Mouse (Mus musculus) Patski (cell line): ENCODE data around the gene Chn2. TPM values are rescaled to one million over a fixed set of nuclear protein-coding genes. Genes with fewer than 3 reads are reported as not detected.

Source experiments
- ATAC-seq: fragments of 100-300 bp; one replicate; pipeline ENCODE4 v1.8.0; 2021
- CTCF ChIA-PET: fragments of 350-600 bp; sonication (Branson Sonifier 250); formaldehyde crosslinking; loops from one replicate; lab custom pipeline; 2022; ENCODE audit warnings: inconsistent platforms; lab: Charles Lee
- POLR2A ChIA-PET: fragments of 350-600 bp; sonication (Branson Sonifier 250); formaldehyde crosslinking; loops from one replicate; lab custom pipeline; 2022; ENCODE audit warnings: antibody characterized with exemption, inconsistent platforms; lab: Charles Lee
- DNase-seq: peaks from one replicate; pipeline ENCODE4 v3.0.0-alpha.2; 2011; ENCODE audit warnings: low read depth, low spot score
- H3K27me3 ChIP-seq: fragments of 371-371 bp; one replicate; pipeline ENCODE4 v1.5.1; 2021
- CTCF ChIP-seq: fragments of 100-300 bp; IDR thresholded peaks from one replicate; pipeline ENCODE4 v1.5.1; 2021
- in situ Hi-C: fragments of 300-500 bp; cut with MboI; formaldehyde crosslinking; loops from 3 replicates; pipeline ENCODE4 v1.11.1; 2018; ENCODE audit warnings: low pct_unique_long_range_greater_than_20kb, mixed read lengths
- polyA plus RNA-seq: library from polyadenylated mRNA; unstranded; gene quantifications from one replicate; pipeline ENCODE4 v1.2.3, GENCODE M21; 2021

Chn2 gene
- polyA plus RNA-seq, 1 experiment from 2014 or later = 15.7 TPM

- POLR2A ChIA-PET = interaction anchor here (0.9 kb wide), 1 partner anchor 36 kb away, joined by 3 read pairs; no protein-coding TSS in a partner anchor
- ATAC-seq (no peak), DNase-seq (no peak)
- CTCF ChIA-PET = interaction anchor here (1.0 to 1.7 kb wide), 3 partner anchors 15 to 58 kb away, joined by 3 to 4 read pairs (median 3); no protein-coding TSS in a partner anchor
- in situ Hi-C loops = no loop called here
- H3K27me3 ChIP-seq = no peaks in the 10 kb centered on the region
- TF ChIP-seq CTCF = no peak
These were observed 51.5 kb downstream of the Chn2 start for GRCm38 (mm10) chr6:54090822-54091221.

DNA sequence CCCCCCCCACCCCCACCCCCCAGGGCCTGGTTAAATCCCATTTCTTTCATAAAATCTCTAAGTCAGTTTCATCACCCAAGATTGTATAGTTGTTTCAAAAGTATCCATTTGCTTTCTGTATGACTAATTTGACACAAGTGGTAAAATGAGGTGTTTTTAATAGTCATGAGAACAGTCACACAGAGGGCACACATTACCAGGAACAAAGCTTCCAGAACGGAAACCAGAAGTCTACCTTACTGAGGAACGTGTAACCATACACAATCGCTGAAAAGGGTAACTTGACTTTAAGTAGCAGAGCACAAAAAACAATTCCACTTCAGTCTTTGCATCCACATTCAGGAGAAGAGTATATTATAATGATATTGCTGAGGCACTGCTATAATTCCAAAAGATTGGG is 53.6 kb downstream of the Chn2 start:
- DNase-seq (no peak), ATAC-seq (no peak)
- ChIA-PET POLR2A (no interaction called here), CTCF (interaction anchor here (1.3 kb wide), 1 partner anchor 10 kb away, joined by 3 read pairs; no protein-coding TSS in a partner anchor)
- in situ Hi-C loops = no loop called here
- no peaks in the 10 kb centered on the region for H3K27me3 ChIP-seq
- TF ChIP-seq CTCF = no peak

DNA sequence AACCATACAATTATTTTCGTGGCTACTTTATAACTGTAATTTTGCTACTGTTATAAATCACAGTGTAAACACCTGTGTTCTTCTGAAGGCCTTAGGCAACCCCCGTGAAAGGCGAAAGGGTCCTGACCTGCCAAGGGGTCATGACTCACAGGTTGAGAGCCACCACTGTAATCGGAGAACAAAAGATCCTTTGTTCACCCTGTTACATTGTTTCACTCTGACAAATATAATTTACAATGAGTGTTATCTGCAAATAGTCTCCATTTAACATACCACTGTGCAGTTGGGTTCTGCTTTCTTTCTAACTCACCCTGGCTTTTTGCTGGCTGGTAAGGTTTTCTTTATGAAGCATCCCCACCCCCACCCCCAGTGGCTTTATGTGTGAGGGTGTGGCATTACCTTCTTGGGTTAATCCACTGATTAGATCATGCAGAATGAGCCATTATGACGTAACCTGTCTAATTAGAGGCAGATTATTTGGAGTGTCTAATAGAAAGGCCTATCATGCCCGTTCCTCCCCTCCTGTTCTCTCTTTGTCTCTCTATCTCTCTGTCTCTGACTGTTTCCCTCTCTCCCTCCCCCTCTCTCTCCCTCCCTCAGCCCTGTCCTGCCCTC is 56.9 kb downstream of the Chn2 start:
- CTCF ChIA-PET = no interaction called here
- no peaks in the 10 kb centered on the region for H3K27me3 ChIP-seq
- in situ Hi-C loops = no loop called here
- no peak for TF ChIP-seq CTCF
- DNase-seq (no peak), ATAC-seq (no peak)
- POLR2A ChIA-PET = no interaction called here

GRCm38 (mm10) chr6:54096836-54097235 is 57.5 kb downstream of the Chn2 start:
- no peaks in the 10 kb centered on the region for H3K27me3 ChIP-seq
- in situ Hi-C loops = no loop called here
- ATAC-seq = no peak
- ChIA-PET CTCF (no interaction called here), POLR2A (no interaction called here)
- TF ChIP-seq CTCF = no peak
- DNase-seq = no peak

DNA sequence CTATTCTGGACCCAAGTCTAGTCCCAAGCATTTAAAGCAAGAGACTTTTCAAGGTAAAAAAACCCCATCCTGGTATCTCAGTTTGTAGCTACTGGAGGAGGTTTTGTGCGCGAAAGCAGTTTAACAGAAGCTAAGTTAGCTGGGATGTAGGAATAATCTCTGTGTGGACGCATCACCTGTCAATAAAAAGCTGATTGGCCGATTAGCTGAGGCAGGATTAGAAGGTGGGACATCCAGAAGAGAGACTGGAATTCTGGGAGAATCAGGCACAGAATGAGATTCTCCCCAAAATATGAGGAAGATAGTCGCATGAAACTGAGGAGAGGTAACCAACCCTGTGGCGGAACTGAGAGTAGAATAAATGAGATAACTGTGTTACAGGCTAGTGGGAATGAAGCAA is 59.0 kb downstream of the Chn2 start:
- POLR2A ChIA-PET = no interaction called here
- DNase-seq (no peak), ATAC-seq (no peak)
- TF ChIP-seq CTCF = no peak
- H3K27me3 ChIP-seq = no peaks in the 10 kb centered on the region
- in situ Hi-C loops = no loop called here
- CTCF ChIA-PET = no interaction called here

- CTCF ChIA-PET = no interaction called here
- ATAC-seq (no peak), DNase-seq (no peak)
- POLR2A ChIA-PET = interaction anchor here (1.1 kb wide), 1 partner anchor 270 kb away, joined by 3 read pairs; no protein-coding TSS in a partner anchor
- TF ChIP-seq CTCF = no peak
- no peaks in the 10 kb centered on the region for H3K27me3 ChIP-seq
- in situ Hi-C loops = no loop called here
These were observed 60.3 kb downstream of the Chn2 start for GRCm38 (mm10) chr6:54099659-54100058.

GRCm38 (mm10) chr6:54102210-54102609 is 62.9 kb downstream of the Chn2 start:
- ATAC-seq (no peak), DNase-seq (no peak)
- ChIA-PET POLR2A (no interaction called here), CTCF (interaction anchor here (1.1 kb wide), 1 partner anchor 13 kb away, joined by 3 read pairs; no protein-coding TSS in a partner anchor)
- in situ Hi-C loops = no loop called here
- no peaks in the 10 kb centered on the region for H3K27me3 ChIP-seq
- TF ChIP-seq CTCF = no peak

GRCm38 (mm10) chr6:54103276-54103975 is 64.1 kb downstream of the Chn2 start:
- CTCF ChIA-PET = interaction anchor here (0.9 to 1.5 kb wide), 4 partner anchors 10 to 14 kb away, joined by 3 to 4 read pairs (median 3); no protein-coding TSS in a partner anchor
- H3K27me3 ChIP-seq = no peaks in the 10 kb centered on the region
- POLR2A ChIA-PET = no interaction called here
- DNase-seq = no peak
- no peak for ATAC-seq
- TF ChIP-seq CTCF = no peak
- in situ Hi-C loops = no loop called here

DNA sequence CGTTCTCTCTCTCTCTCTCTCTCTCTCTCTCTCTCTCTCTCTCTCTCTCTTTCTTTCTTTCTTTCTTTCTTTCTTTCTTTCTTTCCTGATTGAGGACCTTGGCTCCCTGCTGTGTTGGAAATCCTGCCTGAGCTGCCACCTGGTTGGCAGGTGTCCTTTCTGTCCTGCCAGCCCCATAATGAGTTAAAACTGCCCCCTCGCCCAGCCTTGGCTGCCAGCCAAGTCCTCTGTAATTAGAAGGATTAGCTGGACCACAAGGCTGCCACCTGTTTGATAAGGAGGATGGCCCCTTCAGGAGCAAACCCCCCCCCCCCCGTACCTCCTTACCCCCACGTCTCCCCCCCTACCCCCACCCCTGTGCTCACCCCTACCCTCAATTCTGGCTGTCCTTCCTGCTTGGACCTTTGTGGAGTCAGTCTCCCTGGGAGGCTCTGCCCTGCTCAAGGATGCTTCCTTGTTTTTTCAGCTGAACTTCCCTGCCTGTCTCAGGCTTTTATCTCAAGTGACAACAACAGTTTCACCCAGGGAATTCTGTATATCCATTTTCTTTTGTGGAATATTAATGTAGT is 72.1 kb downstream of the Chn2 start:
- DNase-seq = no peak
- no peak for ATAC-seq
- H3K27me3 ChIP-seq = no peaks in the 10 kb centered on the region
- CTCF ChIA-PET = no interaction called here
- POLR2A ChIA-PET = no interaction called here
- in situ Hi-C loops = no loop called here
- no peak for TF ChIP-seq CTCF

GRCm38 (mm10) chr6:54113338-54113737 is 74.0 kb downstream of the Chn2 start:
- DNase-seq = no peak
- ATAC-seq = no peak
- CTCF ChIA-PET = no interaction called here
- in situ Hi-C loops = no loop called here
- no peaks in the 10 kb centered on the region for H3K27me3 ChIP-seq
- POLR2A ChIA-PET = interaction anchor here (0.6 kb wide), 1 partner anchor 101 kb away, joined by 3 read pairs; no protein-coding TSS in a partner anchor
- no peak for TF ChIP-seq CTCF

DNA sequence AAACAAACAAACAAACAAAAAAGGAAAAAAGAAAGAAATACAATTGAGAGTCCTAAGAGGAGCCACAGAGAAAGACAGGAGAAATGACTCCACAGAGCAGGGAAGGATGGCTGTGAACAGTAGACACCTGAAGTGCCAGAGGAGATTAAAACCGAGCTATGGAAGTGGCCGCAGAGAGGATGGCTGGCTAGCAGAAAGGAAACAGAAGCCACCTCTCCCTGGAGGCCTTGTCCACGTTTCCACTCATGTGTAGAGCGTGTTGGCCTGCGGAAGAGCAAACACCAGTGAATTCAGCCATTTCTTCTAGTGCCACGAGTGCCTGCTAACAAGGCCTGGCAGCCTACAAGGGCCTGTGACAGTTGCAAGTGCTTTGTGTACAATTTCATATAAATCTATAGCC is 75.1 kb downstream of the Chn2 start:
- ATAC-seq (no peak), DNase-seq (no peak)
- TF ChIP-seq CTCF = no peak
- ChIA-PET CTCF (no interaction called here), POLR2A (no interaction called here)
- H3K27me3 ChIP-seq = no peaks in the 10 kb centered on the region
- in situ Hi-C loops = no loop called here
